Mouse (Mus musculus): Measurements from ENCODE around the gene H2afv.

The H2afv gene

DNA sequence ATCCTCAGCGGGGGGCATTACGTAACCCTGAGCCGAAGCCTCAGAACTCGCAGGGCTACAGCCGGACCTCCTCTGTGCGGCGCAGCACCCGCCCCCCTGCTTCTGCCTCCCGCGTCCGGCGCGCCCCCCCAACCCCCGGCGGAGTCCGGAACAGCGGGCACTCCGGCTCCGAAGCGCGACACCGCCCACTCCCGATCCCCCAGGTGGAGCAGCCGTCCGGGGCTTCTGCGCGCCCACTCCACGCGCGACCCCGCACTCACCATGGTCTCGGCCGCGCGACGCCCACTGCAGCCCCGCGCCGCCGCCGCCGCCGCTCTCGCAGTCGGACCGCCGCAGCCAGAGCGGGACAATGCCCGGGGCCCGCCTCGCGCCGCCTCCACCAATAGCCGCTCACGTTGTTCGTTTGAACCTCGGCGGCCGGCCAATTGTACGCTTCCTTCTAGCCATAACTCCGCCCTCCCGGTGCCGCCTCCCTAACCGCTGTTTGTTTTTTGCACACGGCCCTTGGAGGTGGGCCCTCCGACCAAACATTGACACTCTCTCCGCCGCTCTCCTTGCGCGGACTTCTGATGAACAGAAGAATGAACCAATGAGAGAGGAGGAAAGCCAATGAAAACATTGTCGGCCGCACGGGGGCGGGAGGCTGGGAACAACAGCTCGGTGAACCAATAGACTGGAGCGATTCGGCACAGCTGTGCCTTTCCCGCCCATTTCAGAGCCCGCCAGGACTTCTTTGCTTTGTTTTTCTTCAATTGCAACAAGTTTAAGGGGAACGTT, at the start of gene H2afv:
Gene H2afv (minus strand): TSS at position 367 of the 777 bp plus-strand sequence.
- DNase-seq (ENCODE audit: low spot score in 2 of 2): peak; percentile 99

GRCm38 (mm10) chr11:6489691-6490503, 45.7 kb upstream of the H2afv start:
- DNase-seq (ENCODE audit: low spot score in 2 of 2): no peak

- DNase-seq (ENCODE audit: low spot score in 2 of 2): no peak
These were observed 45.0 kb upstream of the H2afv start for GRCm38 (mm10) chr11:6489257-6489656.

GRCm38 (mm10) chr11:6488041-6488684, 43.9 kb upstream of the H2afv start:
- no peak for DNase-seq (ENCODE audit: low spot score in 2 of 2)

DNA sequence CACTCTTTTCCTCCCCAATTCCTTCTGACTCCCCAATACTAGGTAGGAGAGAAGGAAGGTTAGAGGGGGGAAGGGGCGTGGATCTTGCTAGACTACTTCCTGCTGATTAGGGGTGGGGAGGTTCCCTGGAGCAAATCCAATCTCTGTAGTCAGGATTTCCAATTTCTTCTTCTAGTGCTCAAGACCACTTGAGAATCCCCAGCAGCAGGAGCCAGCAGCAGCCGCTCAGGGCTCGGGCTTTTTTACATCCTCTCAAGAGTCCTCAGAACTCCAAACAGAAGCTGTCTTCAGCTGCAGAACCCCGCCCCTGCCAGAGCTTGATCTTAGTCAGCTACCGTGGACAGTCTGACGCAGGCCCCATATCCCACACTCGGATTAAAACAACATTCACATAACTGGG, 43.3 kb upstream of the H2afv start:
- DNase-seq (ENCODE audit: low spot score in 2 of 2): no peak

- no peak for DNase-seq (ENCODE audit: low spot score in 2 of 2)
These were observed 42.7 kb upstream of the H2afv start for GRCm38 (mm10) chr11:6486916-6487315.

DNA sequence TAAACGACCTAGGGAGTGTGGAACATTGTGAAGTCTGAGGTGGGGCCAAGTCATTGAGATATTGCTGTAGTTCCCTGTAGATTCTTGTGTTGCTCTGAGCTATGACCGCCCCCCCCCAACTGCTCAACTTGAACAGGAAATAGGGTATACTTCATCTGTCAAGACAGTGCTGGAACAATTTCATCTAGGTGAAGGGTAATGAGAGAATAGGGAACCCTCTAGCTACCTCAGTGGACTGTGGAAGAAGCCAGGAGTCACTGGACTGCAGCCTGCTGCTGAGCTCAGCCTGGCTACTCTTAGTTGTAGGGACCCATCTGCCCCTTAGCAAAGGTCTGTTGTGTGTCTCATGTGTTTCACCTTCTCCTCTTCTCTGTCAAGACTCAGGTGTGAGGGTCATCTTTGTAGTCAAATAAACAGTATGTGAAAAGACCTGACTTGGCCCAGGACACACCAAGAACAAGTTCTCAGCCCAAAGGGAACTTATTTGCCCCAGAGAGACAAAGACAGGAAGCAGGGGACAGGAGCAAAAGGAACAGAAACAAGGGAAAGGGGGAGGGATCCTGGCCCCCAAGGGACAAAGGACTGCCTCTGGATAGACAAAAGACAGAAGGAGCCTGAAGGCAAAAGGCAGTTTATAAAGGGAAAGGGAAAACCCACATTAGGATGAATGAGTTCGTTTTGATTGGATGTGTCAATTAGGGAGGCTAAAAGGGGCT, 40.2 kb upstream of the H2afv start:
- no peak for DNase-seq (ENCODE audit: low spot score in 2 of 2)

GRCm38 (mm10) chr11:6483103-6483502, 38.9 kb upstream of the H2afv start:
- no peak for DNase-seq (ENCODE audit: low spot score in 2 of 2)

DNA sequence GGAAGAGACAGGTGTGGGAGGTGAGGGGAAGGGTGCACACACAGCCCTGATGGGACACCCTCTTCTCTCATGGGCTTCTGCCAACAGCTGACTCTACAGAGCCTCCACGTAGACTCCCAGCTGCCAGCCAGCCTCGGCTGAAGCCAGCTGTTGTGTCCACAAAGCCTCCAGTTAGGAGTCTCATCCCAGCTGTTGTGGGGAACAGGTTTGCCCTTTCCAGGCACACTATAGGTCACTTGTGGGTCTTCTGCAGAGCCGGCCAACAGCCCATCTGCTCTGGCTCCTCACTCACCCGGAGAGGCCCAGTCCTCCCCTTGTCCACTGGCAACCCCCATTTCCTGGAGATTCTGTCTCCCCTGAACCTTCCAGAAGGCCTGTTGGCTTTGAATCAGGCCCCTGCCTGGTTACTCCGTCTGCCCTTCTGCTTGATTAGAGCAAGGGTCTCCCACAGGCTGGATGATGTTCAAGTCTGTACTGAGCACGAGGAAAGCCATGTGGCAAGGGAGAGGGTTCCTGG, 37.5 kb upstream of the H2afv start:
- DNase-seq (ENCODE audit: low spot score in 2 of 2): no peak

GRCm38 (mm10) chr11:6480681-6481405, 36.6 kb upstream of the H2afv start:
- peak; percentile 17 for DNase-seq (ENCODE audit: low spot score in 2 of 2)

- no peak for DNase-seq (ENCODE audit: low spot score in 2 of 2)
These were observed 35.9 kb upstream of the H2afv start for GRCm38 (mm10) chr11:6480191-6480590.

DNA sequence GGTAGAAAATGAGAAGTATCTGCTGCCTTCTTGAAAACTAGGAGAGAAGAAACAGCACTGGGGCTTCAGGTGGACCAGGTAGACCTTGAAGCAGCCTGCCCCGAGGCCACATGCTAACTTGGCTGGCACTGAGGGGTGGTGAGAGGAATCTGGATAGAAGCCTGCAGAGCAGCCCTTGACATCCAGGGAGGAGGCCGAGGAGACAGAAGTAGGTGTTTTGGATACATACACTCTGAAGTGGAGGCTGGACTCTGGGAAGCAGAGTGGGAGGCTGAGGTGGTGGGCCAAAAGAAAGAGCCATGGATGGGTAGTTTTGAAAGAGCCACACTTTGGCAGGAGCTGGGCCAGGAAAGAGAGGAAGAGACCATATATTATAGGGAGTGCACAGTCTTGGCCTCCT, 35.0 kb upstream of the H2afv start:
- DNase-seq (ENCODE audit: low spot score in 2 of 2): no peak

DNA sequence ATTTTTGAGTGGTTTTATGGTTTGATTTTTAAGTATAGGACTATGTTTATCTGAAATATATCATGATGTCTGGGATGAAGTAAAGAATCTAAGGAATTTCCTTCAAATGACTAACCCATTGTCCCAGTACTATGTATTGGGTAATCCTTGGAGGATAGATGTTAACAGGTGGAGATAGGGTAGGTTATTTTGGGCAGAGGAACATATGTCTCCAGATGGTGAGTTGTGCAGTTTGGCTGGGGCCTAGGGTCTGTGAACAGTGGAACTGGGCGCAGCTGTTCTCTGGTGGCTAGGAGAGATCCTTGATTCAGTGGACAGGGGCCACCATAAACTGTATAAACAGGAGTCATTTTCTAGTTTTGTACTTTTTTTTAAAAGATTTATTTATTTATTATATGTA, 33.1 kb upstream of the H2afv start:
- no peak for DNase-seq (ENCODE audit: low spot score in 2 of 2)

DNA sequence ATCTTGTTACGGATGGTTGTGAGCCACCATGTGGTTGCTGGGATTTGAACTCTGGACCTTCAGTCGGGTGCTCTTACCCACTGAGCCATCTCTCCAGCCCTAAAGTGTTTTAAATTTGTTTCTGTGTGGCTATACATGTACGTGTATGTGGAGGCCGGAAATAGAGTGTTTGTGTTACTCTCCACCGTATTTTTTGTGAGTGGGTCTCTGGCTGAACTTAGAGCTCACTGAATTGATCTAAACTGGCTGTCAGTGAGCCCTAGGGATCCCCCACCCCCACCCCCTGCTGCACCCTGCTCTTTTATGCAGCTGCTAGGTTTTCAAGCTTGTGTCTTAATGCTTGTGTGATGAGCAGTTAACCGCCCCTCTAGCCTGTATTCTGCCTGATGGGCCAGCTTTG, 32.6 kb upstream of the H2afv start:
- no peak for DNase-seq (ENCODE audit: low spot score in 2 of 2)

DNA sequence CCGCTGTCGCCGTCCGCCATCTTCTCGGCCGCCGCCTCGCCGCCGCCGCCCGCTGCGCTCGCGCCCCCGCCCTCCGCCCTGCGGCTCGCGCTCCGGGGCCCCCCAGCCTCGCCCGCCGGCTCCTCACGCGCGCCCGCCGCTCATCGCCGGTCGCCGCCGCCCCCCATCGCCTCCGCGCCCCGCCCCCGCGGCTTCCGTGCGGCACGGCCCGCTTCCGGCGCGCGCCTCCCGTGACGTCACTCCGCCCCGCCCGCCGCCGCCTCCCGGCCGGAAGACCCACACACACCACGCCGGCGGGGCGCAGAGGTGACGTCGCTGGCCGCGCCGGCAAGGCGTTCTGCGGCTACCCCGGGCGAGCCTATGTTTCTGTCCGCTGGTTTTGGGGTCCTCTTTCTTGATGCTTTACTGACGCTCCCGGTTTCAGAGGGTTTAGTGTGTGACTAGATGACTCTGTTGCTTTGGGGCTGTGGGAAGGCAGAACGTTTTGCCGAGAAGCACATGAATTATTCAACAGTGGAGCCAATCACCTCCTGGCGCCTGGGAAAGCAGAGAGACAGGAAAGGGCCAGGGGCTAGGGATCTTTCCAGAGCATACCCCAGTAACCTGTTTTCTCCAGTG, 31.7 kb upstream of the H2afv start, which contains the start of gene Purb:
Gene Purb (minus strand): TSS at position 51 of the 618 bp plus-strand sequence.
- peak; percentile 86 to 90 for DNase-seq (ENCODE audit: low spot score in 2 of 2)

DNA sequence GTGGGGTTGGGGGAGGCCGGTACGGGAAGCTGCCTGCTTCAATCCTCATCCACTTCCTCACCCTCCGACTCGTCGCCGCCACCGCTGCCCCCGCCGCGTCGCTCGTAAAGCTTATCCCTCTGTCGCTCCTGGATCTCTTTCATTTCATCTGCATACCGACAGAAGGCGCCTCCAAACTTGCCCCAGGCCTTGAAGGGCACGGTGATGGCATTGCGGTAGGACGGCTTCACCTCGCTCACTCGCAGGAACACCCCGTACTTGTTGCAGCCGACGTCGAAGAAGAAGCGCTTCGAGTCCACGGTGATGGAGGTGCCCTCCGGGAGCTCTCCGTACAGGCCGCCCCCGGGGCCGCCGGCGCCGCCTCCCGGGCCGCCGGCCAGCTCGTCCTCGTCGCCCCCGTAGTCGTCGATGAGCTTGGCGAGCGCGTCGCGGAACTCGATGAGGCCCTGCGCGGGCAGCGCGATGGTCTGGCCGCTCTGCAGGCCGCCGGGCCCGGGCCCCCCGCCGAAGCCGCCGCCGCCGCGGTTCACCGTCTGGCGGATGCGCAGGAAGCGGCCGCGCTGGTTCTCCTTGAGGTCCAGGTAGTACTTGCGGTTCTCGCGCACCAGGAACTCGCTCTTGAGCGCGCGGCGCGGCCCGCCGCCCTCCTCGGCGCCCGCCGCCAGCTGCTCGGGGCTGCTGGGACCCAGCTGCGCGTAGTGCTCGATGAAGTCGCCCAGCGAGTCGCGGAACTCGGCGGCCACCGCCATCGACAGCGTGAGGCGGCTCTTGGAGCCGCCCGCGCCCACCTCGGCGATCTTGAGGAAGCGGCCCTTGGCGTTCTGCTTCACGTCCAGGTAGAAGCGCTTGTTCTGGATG, 30.9 kb upstream of the H2afv start:
- peak; percentile 47 to 52 for DNase-seq (ENCODE audit: low spot score in 2 of 2)

- DNase-seq (ENCODE audit: low spot score in 2 of 2): no peak
These were observed 30.1 kb upstream of the H2afv start for GRCm38 (mm10) chr11:6474381-6474780.

GRCm38 (mm10) chr11:6472076-6472475, 27.8 kb upstream of the H2afv start:
- no peak for DNase-seq (ENCODE audit: low spot score in 2 of 2)

DNA sequence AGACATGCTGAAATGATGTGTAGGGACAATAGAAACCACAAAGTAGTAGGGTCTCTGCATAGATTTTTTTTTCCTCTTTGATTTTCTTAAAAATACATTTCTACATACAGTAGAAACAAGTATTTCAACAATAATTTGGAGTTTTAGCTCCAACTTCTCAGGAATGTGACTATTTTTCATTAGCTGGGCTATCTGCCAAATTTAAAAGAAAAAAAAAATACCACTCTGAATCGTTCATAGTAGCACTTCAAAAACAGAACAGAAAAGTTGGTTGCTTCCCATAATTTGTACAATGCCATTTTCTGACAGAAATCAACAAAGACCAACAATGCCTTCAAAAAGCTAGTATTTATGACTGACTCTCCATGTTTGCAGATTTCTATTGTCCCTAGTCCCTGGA, 27.2 kb upstream of the H2afv start:
- DNase-seq (ENCODE audit: low spot score in 2 of 2): no peak
